Mouse (Mus musculus): ENCODE measurements around the gene Vwc2. TPM values are rescaled to one million over a fixed set of nuclear protein-coding genes. Genes with fewer than 3 reads are reported as not detected.

Vwc2 gene
- polyA plus RNA-seq, 1 experiment from 2014 or later, result 0.50 TPM

- no peak for ATAC-seq
- 64% methylated on average over 3 of the region's 3 CpGs for WGBS
- Histone ChIP-seq H3K27me3 (replicated peaks) (no peaks in the 10 kb centered on the region), H3K9ac (no peak overlapping the region), H3K4me3 (replicated peaks) (no peak overlapping the region), H3K4me2 (replicated peaks) (no peak overlapping the region), H3K36me3 (no peaks in the 10 kb centered on the region), H3K4me1 (replicated peaks) (no peaks in the 10 kb centered on the region), H3K9me3 (no peaks in the 10 kb centered on the region), H3K27ac (no peak overlapping the region)
Observed at GRCm38 (mm10) chr11:11283512-11283911, 169.5 kb downstream of the Vwc2 start.
